Comparison of ENCODE assay signal across 20 mouse cellular contexts in genomic region chr6:100879607-100880006, GRCm38 (mm10). TPM values are rescaled to one million over a fixed set of nuclear protein-coding genes. Genes with fewer than 3 reads are reported as not detected.
DNase-seq lines count a peak whose midpoint lies in the region; ATAC-seq and TF ChIP-seq lines count a peak whose summit lies in the region.
"Had no signal": no experiment of that assay in that cellular context is flagged by ENCODE, and none has a peak within 500 bp of the region (broad histone marks: within the 10 kb centered on the region; RNA-seq: fewer than 3 reads in every experiment).

No protein-coding gene starts in this region.

- no peak for TF ChIP-seq POLR2A in lung, adult 2 months (IDR thresholded peaks at IDR 0.05; ENCODE audit: borderline replicate concordance, extremely low read depth, low read depth, low read length)

- H3K9ac ChIP-seq in lung, embryonic 16.5 days (ENCODE audit: low read length), result no peak overlapping the region
- no peak overlapping the region for H3K9ac ChIP-seq in intestine, postnatal 0 days (ENCODE audit: low read depth, low read length)
- H3K9ac ChIP-seq: embryonic facial prominence, embryonic 13.5 days; forebrain, embryonic 15.5 days had no signal

- no peak overlapping the region for H3K27ac ChIP-seq in lung, embryonic 16.5 days (ENCODE audit: low read length)
- H3K27ac ChIP-seq in intestine, postnatal 0 days (ENCODE audit: low read depth, low read length), result no peak overlapping the region
- no peak overlapping the region for H3K27ac ChIP-seq in left cerebral cortex, adult 2 months
- H3K27ac ChIP-seq in hindbrain, embryonic 10.5 days, result no peak overlapping the region
- H3K27ac ChIP-seq: embryonic facial prominence, embryonic 13.5 days; forebrain, embryonic 15.5 days; heart, embryonic 10.5 days had no signal

- no peak overlapping the region for H3K4me3 ChIP-seq in lung, embryonic 16.5 days (ENCODE audit: low read length)
- H3K4me3 ChIP-seq in lung, adult 2 months (replicated peaks; ENCODE audit: extremely low read depth, low read depth, low read length), result no peak overlapping the region
- peak overlapping the region; percentile 32; the same call in 1 of the 2 replicates for H3K4me3 ChIP-seq in E14TG2a.4 (replicated peaks; ENCODE audit: low read length)
- H3K4me3 ChIP-seq in intestine, postnatal 0 days (ENCODE audit: low read depth, low read length), result no peak overlapping the region
- no peak overlapping the region for H3K4me3 ChIP-seq in left cerebral cortex, adult 2 months
- H3K4me3 ChIP-seq in hindbrain, embryonic 10.5 days, result no peak overlapping the region
- H3K4me3 ChIP-seq: embryonic facial prominence, embryonic 13.5 days; forebrain, embryonic 15.5 days; heart, embryonic 10.5 days had no signal

- WGBS in lung, embryonic 16.5 days, result 38% methylated on average over 10 of the region's 10 CpGs
- 48% methylated on average over 10 of the region's 10 CpGs for WGBS in lung, adult 2 months
- WGBS in intestine, postnatal 0 days, result 29% methylated on average over 10 of the region's 10 CpGs
- WGBS in hindbrain, embryonic 10.5 days, result 50% methylated on average over 10 of the region's 10 CpGs

- intact Hi-C loops in left cerebral cortex, adult 2 months (cut with DNase I), result loop anchor here (5.0 to 10.0 kb wide), 4 partner anchors 267 to 1077 kb away; no protein-coding TSS in a partner anchor

- no peaks in the 10 kb centered on the region for H3K36me3 ChIP-seq in lung, embryonic 16.5 days (ENCODE audit: control insufficient read depth, insufficient read depth, low read length)
- no peaks in the 10 kb centered on the region for H3K36me3 ChIP-seq in E14TG2a.4 (ENCODE audit: insufficient read depth, low read length)
- H3K36me3 ChIP-seq in intestine, postnatal 0 days (ENCODE audit: control insufficient read depth, insufficient read depth), result no peaks in the 10 kb centered on the region
- H3K36me3 ChIP-seq in hindbrain, embryonic 10.5 days, result no peaks in the 10 kb centered on the region
- H3K36me3 ChIP-seq: embryonic facial prominence, embryonic 13.5 days; forebrain, embryonic 15.5 days; heart, embryonic 10.5 days had no signal

- no peak for TF ChIP-seq CTCF in lung, adult 2 months (IDR thresholded peaks at IDR 0.05; ENCODE audit: insufficient read depth, low read length)
- no peak for TF ChIP-seq CTCF in E14TG2a.4 (conservative IDR thresholded peaks at IDR 0.05; ENCODE audit: low read length)
- TF ChIP-seq CTCF in intestine, postnatal 0 days (IDR thresholded peaks at IDR 0.05; ENCODE audit: low read depth), result no peak
- no peak for TF ChIP-seq CTCF in left cerebral cortex, adult 2 months (IDR thresholded peaks at IDR 0.05)

- 0 out of 2 replicates have a peak, but pooled peaks cover 2% of the 10 kb centered on the region for H3K4me1 ChIP-seq in lung, embryonic 16.5 days (replicated peaks; ENCODE audit: control insufficient read depth, insufficient read depth, low read length)
- H3K4me1 ChIP-seq in lung, adult 2 months (ENCODE audit: control insufficient read depth, insufficient read depth, low read length), result 0 out of 2 replicates have a peak, but pooled peaks cover 2% of the 10 kb centered on the region
- peaks cover 26% of the 10 kb centered on the region for H3K4me1 ChIP-seq in E14TG2a.4 (replicated peaks; ENCODE audit: low read depth, low read length)
- no peaks in the 10 kb centered on the region for H3K4me1 ChIP-seq in intestine, postnatal 0 days (replicated peaks; ENCODE audit: control insufficient read depth, insufficient read depth, low read length)
- 0 out of 2 replicates have a peak, but pooled peaks cover 3% of the 10 kb centered on the region for H3K4me1 ChIP-seq in hindbrain, embryonic 10.5 days (replicated peaks)
- H3K4me1 ChIP-seq: heart, embryonic 10.5 days had no signal

- H3K27me3 ChIP-seq in lung, embryonic 16.5 days (ENCODE audit: control insufficient read depth, insufficient read depth, low read depth, low read length), result no peaks in the 10 kb centered on the region
- H3K27me3 ChIP-seq in E14TG2a.4 (ENCODE audit: insufficient read depth, low read length), result peaks cover 11% of the 10 kb centered on the region
- H3K27me3 ChIP-seq in intestine, postnatal 0 days (replicated peaks; ENCODE audit: control insufficient read depth, insufficient read depth, low read length), result no peaks in the 10 kb centered on the region
- H3K27me3 ChIP-seq in hindbrain, embryonic 10.5 days (ENCODE audit: insufficient read depth, poor library complexity, severe bottlenecking), result peaks cover 23% of the 10 kb centered on the region
- H3K27me3 ChIP-seq: forebrain, embryonic 15.5 days had no signal

- no peak overlapping the region for H3K4me2 ChIP-seq in lung, embryonic 16.5 days (ENCODE audit: low read depth, low read length)
- H3K4me2 ChIP-seq in intestine, postnatal 0 days (replicated peaks; ENCODE audit: low read depth), result no peak overlapping the region
- H3K4me2 ChIP-seq: embryonic facial prominence, embryonic 13.5 days; forebrain, embryonic 15.5 days had no signal

- no peak for DNase-seq in lung, adult 2 months
- peak; percentile 26 for DNase-seq in urinary bladder, postnatal 25 days (ENCODE audit: low spot score)
- no peak for DNase-seq in left cerebral cortex, adult 2 months (ENCODE audit: extremely low spot score in 1 of 2, low spot score in 2 of 2)
- DNase-seq in right cerebral cortex, postnatal 25 days, result no peak
- no peak for DNase-seq in hindbrain, embryonic 10.5 days (ENCODE audit: low spot score)
- DNase-seq: adrenal gland, postnatal 25 days; cerebellum, adult 11 months; cerebellum, postnatal 14 days; gastrocnemius, postnatal 36 days; kidney, adult 11 months; liver; lung, postnatal 36 days; retina, postnatal 1 day; thymus, adult 2 months had no signal

- H3K9me3 ChIP-seq in lung, embryonic 16.5 days (ENCODE audit: control insufficient read depth, low read length), result no peaks in the 10 kb centered on the region
- H3K9me3 ChIP-seq in E14TG2a.4 (ENCODE audit: low read length), result no peaks in the 10 kb centered on the region
- no peaks in the 10 kb centered on the region for H3K9me3 ChIP-seq in intestine, postnatal 0 days (ENCODE audit: control insufficient read depth)
- peaks cover 5% of the 10 kb centered on the region; the same call in 1 of the 2 replicates for H3K9me3 ChIP-seq in hindbrain, embryonic 10.5 days
- H3K9me3 ChIP-seq: embryonic facial prominence, embryonic 13.5 days; forebrain, embryonic 15.5 days; heart, embryonic 10.5 days had no signal

- ATAC-seq in lung, embryonic 16.5 days (ENCODE audit: low read depth), result peak; percentile 59; the same call in 1 of the 2 replicates
- 0 out of 2 replicates have a peak, but pooled peaks have one; percentile 29 for ATAC-seq in intestine, postnatal 0 days
- ATAC-seq: forebrain, embryonic 15.5 days had no signal

RNA-seq across cellular contexts. Expression of gene Ppp4r2, which starts 46.2 kb away (rescaled TPM):
- polyA plus RNA-seq in lung, embryonic 16.5 days (2015; fragmentation: Nextera tagmentation; extraction: Ambion mirVana), result 12.1 and 13.8 TPM in 2 replicates
- 14.1 and 20.9 TPM in 2 replicates for polyA plus RNA-seq in lung, adult 2 months (2012; rRNA removed)
- 8.6 and 10.0 TPM in 2 replicates for polyA plus RNA-seq in intestine, postnatal 0 days (2015; fragmentation: Nextera tagmentation; extraction: Ambion mirVana)
- 10 to 100 TPM; 71.9 to 85.0 TPM for total RNA-seq in left cerebral cortex, adult 2 months (2021)
- 17.3 and 26.5 TPM in 2 replicates for polyA plus RNA-seq in hindbrain, embryonic 10.5 days (2016; fragmentation: Nextera tagmentation; extraction: Ambion mirVana)
